Mouse (Mus musculus) kidney, postnatal 0 days (tissue): ENCODE results near the gene Prl4a1. TPM values are rescaled to one million over a fixed set of nuclear protein-coding genes. Genes with fewer than 3 reads are reported as not detected.
"Not testable (repeated sequence)": the region's sequence is repeated elsewhere in the genome, so short reads cannot be mapped to it uniquely, and the experiment has no call there.

Experiments used
- ATAC-seq: fragments of 200-750 bp; cut with Nextera tagmentation; replicated peaks from 2 replicates; pipeline ENCODE4 v1.8.0; 2017; ENCODE audit warnings: low read depth, moderate number of reproducible peaks, moderate TSS enrichment, moderate library complexity; ENCODE audit not compliant: low FRiP score
- DNase-seq: peaks from one replicate; pipeline ENCODE4 v3.0.0-alpha.2; 2016; ENCODE audit warnings: low spot score
- H3K27ac ChIP-seq: fragments of 300-500 bp; sonication (generic); 2 replicates; pipeline ENCODE4 v1.5.1; 2014; ENCODE audit warnings: mild to moderate bottlenecking
- H3K27me3 ChIP-seq: fragments of 300-500 bp; sonication (generic); 2 replicates; pipeline ENCODE4 v1.6.1; 2014; ENCODE audit warnings: low read length, mixed read lengths; ENCODE audit not compliant: insufficient read depth
- H3K36me3 ChIP-seq: fragments of 300-500 bp; sonication (generic); 2 replicates; pipeline ENCODE4 v1.6.1; 2014; ENCODE audit warnings: low read length, mixed read lengths; ENCODE audit not compliant: insufficient read depth
- H3K4me1 ChIP-seq: fragments of 300-500 bp; sonication (generic); replicated peaks from 2 replicates; pipeline ENCODE4 v1.6.1; 2014; ENCODE audit warnings: antibody characterized with exemption, low read length, mixed read lengths; ENCODE audit not compliant: insufficient read depth
- H3K4me2 ChIP-seq: fragments of 300-500 bp; sonication (generic); 2 replicates; pipeline ENCODE4 v1.6.1; 2014; ENCODE audit warnings: mild to moderate bottlenecking, low read length, moderate library complexity, mixed read lengths
- H3K4me3 ChIP-seq: fragments of 300-500 bp; sonication (generic); replicated peaks from 2 replicates; pipeline ENCODE4 v1.5.1; 2014; ENCODE audit warnings: low read depth, low read length
- H3K9ac ChIP-seq: fragments of 300-500 bp; sonication (generic); 2 replicates; pipeline ENCODE4 v1.6.1; 2014; ENCODE audit warnings: low read depth, low read length
- H3K9me3 ChIP-seq: fragments of 300-500 bp; sonication (generic); replicated peaks from 2 replicates; pipeline ENCODE4 v1.6.1; 2016; ENCODE audit warnings: low read length, inconsistent platforms, mixed read lengths
- CTCF ChIP-seq: IDR thresholded peaks from 2 replicates; pipeline ENCODE4 v1.5.1; 2016; ENCODE audit warnings: antibody characterized with exemption, low read depth, mild to moderate bottlenecking, moderate library complexity
- WGBS: fragments of 180-500 bp; shearing (Covaris S2); extraction: QIAGEN DNeasy Blood & Tissue Kit; methylation state at CpG from one replicate; pipeline ENCODE4 v1.1.7; 2014; 5-methylcytosine and 5-hydroxymethylcytosine counted together
- polyA plus RNA-seq: library from polyadenylated mRNA; unstranded; fragments of >200 nt; fragmentation: Nextera tagmentation; extraction: Ambion mirVana; gene quantifications from 2 replicates; pipeline ENCODE4 v1.2.1, GENCODE M21; 2015

The Prl4a1 gene
- polyA plus RNA-seq, result not detected in 2 replicates

DNA sequence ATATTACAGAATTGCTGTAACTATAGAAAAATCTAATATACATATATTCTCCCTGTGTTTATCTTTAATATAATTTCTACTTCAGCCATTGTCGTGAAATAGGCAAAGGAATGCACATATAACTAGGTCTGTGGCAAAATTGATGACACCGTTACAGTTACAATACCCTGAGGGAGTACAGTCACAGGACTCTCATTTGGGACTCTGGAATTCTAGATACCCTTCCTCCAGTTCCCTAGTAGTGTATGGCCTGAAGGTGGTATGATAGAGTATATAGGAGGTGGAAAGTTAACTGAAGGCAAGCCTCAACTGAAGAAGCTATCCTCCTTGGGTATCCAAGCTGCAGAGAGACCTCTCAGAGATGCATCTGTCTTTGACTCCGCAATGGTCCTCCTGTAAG is at the start of gene Prl4a1:
Gene Prl4a1 (plus strand): TSS at position 301 of the 400 bp plus-strand sequence.
- Histone ChIP-seq H3K9me3 (no peaks in the 10 kb centered on the region), H3K27me3 (no peaks in the 10 kb centered on the region), H3K4me2 (no peak within 1 kb of the TSS), H3K36me3 (no peaks in the 10 kb centered on the region), H3K4me3 (no peak within 1 kb of the TSS), H3K27ac (no peak within 1 kb of the TSS), H3K9ac (no peak within 1 kb of the TSS), H3K4me1 (no peaks in the 10 kb centered on the region)
- ATAC-seq (no peak), DNase-seq (no peak)
- TF ChIP-seq CTCF, result no peak
- WGBS, result 89% methylated on average over 3 of the region's 3 CpGs

- no peak overlapping the region for H3K4me3 ChIP-seq
- 74% methylated on average over 1 of the region's 1 CpGs for WGBS
- H3K9ac ChIP-seq, result no peak overlapping the region
- no peak overlapping the region for H3K27ac ChIP-seq
- H3K27me3 ChIP-seq, result no peaks in the 10 kb centered on the region
- TF ChIP-seq CTCF, result no peak
- no peaks in the 10 kb centered on the region for H3K36me3 ChIP-seq
- no peaks in the 10 kb centered on the region for H3K9me3 ChIP-seq
- DNase-seq, result peak; percentile 25
- ATAC-seq, result no peak
- H3K4me1 ChIP-seq, result no peaks in the 10 kb centered on the region
- no peak overlapping the region for H3K4me2 ChIP-seq
Measured at GRCm38 (mm10) chr13:27972931-27973330, 43.1 kb upstream of the Prl4a1 start.

- WGBS, result 69% methylated on average over 2 of the region's 2 CpGs
- not testable (repeated sequence) for ATAC-seq, H3K9ac ChIP-seq, H3K36me3 ChIP-seq, DNase-seq, H3K9me3 ChIP-seq, H3K4me2 ChIP-seq, H3K4me3 ChIP-seq, H3K27me3 ChIP-seq, H3K4me1 ChIP-seq, H3K27ac ChIP-seq
Measured at GRCm38 (mm10) chr13:27974281-27974680, 41.7 kb upstream of the Prl4a1 start.

DNA sequence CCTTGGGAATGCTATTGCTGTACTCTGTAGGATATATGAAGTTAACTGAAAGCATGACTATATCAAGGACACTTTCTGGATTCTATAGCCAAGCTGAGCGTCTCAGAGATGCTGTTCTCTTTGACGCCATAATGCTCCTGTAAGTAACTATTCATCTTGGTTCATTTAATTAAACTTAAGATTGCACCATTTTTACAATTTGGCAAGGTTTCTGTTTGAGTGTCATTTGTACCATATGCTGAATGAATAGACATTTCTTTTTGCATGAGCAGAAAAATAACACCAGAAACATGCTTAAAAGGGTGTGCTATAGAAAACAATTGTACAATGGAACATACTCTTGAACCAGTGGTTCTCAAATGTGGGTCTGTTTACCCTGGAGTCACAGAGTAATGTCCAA is 38.4 kb upstream of the Prl4a1 start:
- 97% methylated on average over 2 of the region's 2 CpGs for WGBS
- no peaks in the 10 kb centered on the region for H3K4me1 ChIP-seq
- no peaks in the 10 kb centered on the region for H3K27me3 ChIP-seq
- H3K4me2 ChIP-seq, result no peak overlapping the region
- DNase-seq (no peak), ATAC-seq (no peak)
- H3K36me3 ChIP-seq, result no peaks in the 10 kb centered on the region
- H3K9me3 ChIP-seq, result no peaks in the 10 kb centered on the region
- no peak for TF ChIP-seq CTCF
- no peak overlapping the region for H3K4me3 ChIP-seq
- no peak overlapping the region for H3K27ac ChIP-seq
- no peak overlapping the region for H3K9ac ChIP-seq

DNA sequence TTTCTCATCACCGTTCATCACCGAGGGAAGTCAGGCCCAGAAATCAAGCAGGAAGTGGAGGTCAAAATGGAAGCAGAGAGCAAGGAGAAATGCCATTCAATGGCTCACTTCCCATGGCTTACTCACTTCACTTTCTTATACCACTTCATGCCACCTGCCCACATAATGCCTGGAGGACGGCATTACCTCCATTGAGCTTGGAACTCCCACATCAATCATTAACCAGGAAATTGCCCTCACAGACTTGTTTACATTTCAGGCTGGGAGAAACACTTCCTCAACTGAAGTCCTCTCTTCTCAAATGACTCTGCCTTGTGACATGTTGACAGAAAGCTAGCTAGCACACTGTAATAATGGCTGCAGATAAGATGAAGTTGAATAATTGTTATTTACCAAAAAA is 19.5 kb upstream of the Prl4a1 start:
- H3K27ac ChIP-seq, H3K36me3 ChIP-seq, H3K9ac ChIP-seq, H3K9me3 ChIP-seq, H3K4me1 ChIP-seq, H3K4me2 ChIP-seq, H3K4me3 ChIP-seq, H3K27me3 ChIP-seq: not testable (repeated sequence)
- 34% methylated on average over 3 of the region's 3 CpGs for WGBS
- ATAC-seq (peak; percentile 85; the same call in 1 of the 2 replicates), DNase-seq (peak; percentile 31)

DNA sequence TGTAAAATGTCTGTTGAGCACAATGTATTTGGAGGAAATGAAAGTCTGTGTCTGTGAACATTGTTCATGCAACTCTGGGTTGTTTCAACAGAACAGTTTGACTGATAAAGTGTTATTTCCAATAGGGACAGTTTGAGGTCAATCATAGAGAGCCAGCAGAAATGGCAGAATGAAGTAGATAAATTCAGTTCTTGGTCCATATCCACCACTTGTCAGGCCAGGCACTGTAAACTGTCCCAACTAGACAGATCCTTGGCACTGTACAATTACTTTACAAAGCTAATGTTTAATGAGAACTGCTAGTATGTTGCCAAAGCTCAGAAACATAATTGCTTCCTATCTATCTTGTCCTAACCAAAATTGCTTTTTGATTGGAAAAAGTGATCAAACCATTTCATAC is 13.3 kb downstream of the Prl4a1 start:
- Histone ChIP-seq H3K4me3 (no peak overlapping the region), H3K9ac (no peak overlapping the region), H3K9me3 (no peaks in the 10 kb centered on the region), H3K4me1 (no peaks in the 10 kb centered on the region), H3K27me3 (no peaks in the 10 kb centered on the region), H3K4me2 (no peak overlapping the region), H3K27ac (no peak overlapping the region), H3K36me3 (no peaks in the 10 kb centered on the region)
- TF ChIP-seq CTCF, result no peak
- DNase-seq (no peak), ATAC-seq (no peak)

- WGBS, result 92% methylated on average over 3 of the region's 3 CpGs
- no peak for ATAC-seq
- H3K4me3 ChIP-seq, result no peak overlapping the region
Measured at GRCm38 (mm10) chr13:28069315-28069714, 53.3 kb downstream of the Prl4a1 start.

More at GRCm38 (mm10) chr13:28069315-28069714, 53.3 kb downstream of the Prl4a1 start:
- no peaks in the 10 kb centered on the region for H3K9me3 ChIP-seq
- no peak for TF ChIP-seq CTCF
- H3K27me3 ChIP-seq, result no peaks in the 10 kb centered on the region
- no peak overlapping the region for H3K4me2 ChIP-seq
- DNase-seq, result no peak
- H3K27ac ChIP-seq, result no peak overlapping the region
- no peaks in the 10 kb centered on the region for H3K4me1 ChIP-seq
- no peaks in the 10 kb centered on the region for H3K36me3 ChIP-seq
- no peak overlapping the region for H3K9ac ChIP-seq

Other genes with a start within 250 kb of the Prl4a1 start
- gene Prl7c1, start 235.4 kb upstream of the Prl4a1 start, polyA plus RNA-seq, result not detected in 2 replicates
- not detected in 2 replicates for gene Prl2a1, start 214.6 kb upstream of the Prl4a1 start, polyA plus RNA-seq
- not detected in 2 replicates for gene Prl2c1, start 166.9 kb upstream of the Prl4a1 start, polyA plus RNA-seq
- not detected in 2 replicates for gene Prl5a1, start 126.3 kb downstream of the Prl4a1 start, polyA plus RNA-seq
- 7.1 and 9.7 TPM in 2 replicates for gene Gm11361, start 241.3 kb downstream of the Prl4a1 start, polyA plus RNA-seq